Mouse (Mus musculus): Measurements from ENCODE around the gene Sfxn3.

GRCm38 (mm10) chr19:45007021-45007420, 40.3 kb upstream of the Sfxn3 start:
- no peak for TF ChIP-seq POLR2A (IDR thresholded peaks at IDR 0.05; ENCODE audit: insufficient read depth, low read depth, low read length)
- TF ChIP-seq CTCF (IDR thresholded peaks at IDR 0.05; ENCODE audit: insufficient read depth, low read depth, low read length), result no peak
